Mouse (Mus musculus) v-Abl transformed pro-B cells (cell line): ENCODE measurements around the gene Cirbp.

Experiments
- in situ Hi-C, 2 experiments: fragments of 400-800 bp; cut with MboI; formaldehyde crosslinking; loops; one replicate each; pipeline ENCODE4 v1.15.1; 2025; ENCODE audit not compliant: unreplicated experiment in 2 of 2

Gene Cirbp

DNA sequence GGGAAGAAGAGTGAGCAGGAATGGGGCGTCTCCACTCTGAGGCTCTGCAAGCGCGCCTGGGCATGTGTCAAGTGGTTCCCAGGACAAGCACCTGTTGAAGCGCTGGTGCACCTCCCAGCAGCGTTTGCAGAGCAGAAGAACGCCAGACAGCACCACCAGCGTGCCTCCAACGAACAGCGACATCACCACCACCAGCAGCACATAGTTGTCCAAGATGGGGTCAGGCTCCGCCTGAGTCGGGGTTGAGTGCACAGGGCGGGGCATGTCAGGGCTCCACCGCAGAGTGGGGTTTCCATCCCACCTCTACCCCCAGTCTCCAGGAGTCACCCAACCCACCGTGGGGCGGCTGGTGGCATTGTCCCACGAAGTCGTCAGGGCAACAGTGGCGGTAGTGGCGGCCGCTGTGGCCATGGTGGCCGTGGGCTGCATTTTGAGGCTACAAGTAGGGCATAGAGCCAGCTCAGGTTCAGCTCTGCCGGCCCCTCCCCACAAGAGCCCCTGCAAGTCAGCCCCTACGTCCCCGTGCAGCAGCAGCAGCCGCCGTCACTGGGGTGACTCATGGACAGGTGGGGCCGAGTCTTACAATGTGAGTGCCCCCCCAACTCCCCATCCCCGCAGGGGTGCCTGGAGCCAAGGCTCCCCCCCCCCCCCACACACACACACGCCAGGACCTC, 28.7 kb upstream of the Cirbp start:
- in situ Hi-C loops, result no loop called here

DNA sequence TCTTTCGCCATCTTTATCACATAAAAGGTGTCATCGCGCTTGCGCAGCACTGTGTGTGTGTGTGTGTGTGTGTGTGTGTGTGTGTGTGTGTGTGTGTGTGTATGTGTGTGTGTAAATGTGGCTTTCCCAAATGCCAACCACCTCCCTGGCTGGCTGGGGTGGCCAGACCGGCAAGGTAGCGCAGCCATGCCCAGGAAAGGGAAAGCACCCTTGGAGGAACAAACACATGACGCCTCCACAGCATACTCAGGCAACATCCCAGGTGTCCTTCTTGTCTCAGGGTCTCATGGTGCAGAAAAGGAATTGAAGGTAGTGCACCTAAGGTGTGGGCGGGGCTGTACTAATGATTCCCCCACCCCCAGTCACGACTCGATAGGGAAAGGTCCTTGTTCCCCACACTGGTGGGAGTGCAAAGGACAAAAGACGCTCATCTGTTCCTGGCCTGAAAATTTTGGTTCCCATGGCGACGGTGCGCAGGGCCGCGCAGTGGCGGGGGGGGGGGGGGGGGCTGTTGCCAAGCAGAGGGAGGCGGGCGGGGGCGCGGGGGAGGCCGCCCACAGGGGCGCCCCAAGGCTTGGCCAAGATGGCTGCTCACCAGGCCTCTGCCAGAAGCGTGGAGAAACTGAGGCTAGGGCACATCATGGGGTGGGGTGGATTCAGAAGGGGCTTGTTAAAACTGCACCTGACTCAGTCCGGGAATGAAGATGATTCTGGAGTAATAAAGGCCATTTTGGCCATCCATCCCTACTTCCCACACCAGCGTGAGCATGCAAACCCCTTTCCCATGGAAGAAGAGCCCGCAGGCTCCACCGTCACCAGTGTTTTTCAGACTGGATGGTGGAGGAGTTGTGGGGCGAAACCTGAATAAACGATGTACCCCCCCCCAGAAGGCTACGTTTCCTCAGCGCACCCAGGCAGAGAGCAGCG, 27.9 kb upstream of the Cirbp start:
- in situ Hi-C loops, result no loop called here

DNA sequence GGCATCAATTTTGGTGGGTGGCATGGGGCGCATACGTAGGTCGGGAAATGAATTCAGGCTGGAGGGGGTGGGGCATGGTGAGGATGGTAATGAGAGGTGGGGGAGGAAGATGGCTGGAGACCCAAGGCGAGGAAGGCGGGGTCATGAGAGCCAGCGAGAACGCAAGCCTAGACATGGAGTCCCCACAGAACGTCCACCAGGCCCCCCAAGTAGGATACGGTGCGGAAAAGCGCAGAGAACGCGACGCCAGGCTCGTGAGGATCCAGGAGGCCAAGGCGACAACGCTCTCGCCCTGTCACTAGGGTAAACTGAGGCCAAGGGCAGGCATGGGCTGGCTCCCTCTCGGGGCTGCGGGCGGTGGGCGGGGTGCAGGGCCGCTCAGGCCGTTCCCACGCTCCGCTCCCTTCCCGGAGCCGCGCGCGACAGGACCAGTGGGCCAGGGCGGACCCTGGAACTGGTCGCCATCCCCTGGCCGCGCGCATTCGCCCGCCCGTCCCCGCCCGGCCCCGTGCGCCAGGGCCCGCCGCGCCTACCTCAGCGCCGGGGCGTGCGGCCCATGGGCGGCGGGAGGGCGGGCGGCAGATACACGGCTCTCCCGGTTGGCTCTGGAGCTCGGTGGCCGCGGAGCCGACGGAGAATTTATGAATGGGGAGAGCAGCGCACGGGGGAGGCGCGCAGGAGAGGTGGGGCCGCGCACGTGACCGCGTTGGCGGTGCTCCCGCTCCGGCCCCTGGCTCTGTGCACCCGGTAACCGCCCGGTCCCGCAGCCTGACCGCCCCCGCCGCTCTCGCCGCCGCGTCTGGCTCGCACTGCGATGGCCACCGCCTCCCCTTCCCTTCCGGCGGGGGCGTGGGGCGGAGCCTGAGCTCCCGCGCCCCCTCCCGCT, 27.0 kb upstream of the Cirbp start, which contains the start of gene Atp5d:
Gene Atp5d, plus strand, starts transcription at position 80 of the 886 bp plus-strand sequence.
- in situ Hi-C loops, result no loop called here

DNA sequence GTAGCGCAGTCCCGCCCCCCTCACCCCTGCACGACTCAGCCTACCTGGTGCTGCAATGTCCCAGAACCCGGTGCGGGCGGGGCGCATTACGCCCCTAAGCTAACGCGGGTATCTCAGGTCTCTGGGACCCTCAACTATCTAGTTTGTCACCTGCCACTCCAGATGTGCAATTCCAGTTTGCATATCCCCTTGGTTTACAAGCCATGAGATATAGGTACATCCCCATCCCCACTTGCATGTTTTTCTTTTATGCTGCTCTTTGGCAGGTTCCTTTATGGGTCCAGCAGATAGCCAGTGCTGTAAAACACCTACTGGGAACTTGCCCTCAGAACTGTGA, 26.4 kb upstream of the Cirbp start:
- in situ Hi-C loops, result no loop called here

DNA sequence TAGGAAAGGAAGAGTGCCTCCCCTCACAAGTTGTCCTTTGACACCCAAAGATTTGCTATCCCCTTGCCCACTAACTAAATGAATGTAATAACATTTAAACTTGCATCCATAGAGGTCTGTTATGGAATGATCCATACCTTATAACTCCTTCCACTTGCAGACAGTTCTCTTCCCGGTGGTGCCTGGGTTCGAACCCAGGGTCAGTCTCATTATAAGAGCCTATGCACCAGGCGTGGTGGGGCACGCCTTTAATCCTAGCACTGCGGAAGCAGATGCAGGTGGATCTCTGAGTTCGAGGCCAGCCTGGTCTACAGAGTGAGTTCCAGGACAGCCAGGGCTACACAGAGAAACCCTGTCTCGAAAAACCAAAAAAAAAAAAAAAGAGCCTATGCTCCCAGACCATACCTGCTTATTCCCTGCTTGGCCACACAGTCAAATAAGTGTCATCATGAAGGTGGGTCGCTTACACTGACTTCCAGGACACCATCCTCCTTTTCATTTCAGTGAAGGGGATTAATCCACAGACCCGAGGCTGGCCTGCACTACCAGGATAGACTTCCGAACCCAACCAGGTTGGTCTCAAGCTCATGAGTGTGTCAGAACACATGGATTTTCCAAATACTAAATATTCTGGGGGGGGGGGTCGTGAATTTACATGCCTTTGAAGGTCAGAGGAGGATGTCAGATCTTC, 25.7 kb upstream of the Cirbp start:
- in situ Hi-C loops, result loop anchor here in 1 of 2 experiments (5.0 to 10.0 kb wide), 2 partner anchors 178 to 285 kb away; partner anchors contain the start of genes Ptbp1 and Wdr18

DNA sequence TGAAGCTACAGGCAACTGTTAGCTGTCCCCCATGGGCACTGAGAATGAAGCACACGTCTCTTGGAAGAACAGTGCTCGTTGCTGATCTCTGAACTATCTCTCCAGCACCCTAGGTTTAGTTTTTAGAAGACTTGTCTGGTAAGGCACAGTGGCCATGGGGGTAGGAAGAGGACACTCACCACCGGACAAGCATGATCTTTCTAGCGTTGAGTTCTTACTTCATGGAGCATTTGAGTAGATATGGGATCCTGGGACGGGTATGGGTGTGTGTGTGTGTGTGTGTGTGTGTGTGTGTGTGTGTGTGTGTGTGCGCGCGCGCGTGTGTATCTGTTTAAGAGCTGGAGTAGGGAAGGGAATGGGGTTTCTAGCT, 25.1 kb upstream of the Cirbp start, which contains the start of gene Cbarp:
Gene Cbarp, minus strand, starts transcription at position 170 of the 370 bp plus-strand sequence.
- in situ Hi-C loops, result loop anchor here in 1 of 2 experiments (5.0 to 10.0 kb wide), 2 partner anchors 178 to 286 kb away; partner anchors contain the start of genes Ptbp1 and Wdr18

DNA sequence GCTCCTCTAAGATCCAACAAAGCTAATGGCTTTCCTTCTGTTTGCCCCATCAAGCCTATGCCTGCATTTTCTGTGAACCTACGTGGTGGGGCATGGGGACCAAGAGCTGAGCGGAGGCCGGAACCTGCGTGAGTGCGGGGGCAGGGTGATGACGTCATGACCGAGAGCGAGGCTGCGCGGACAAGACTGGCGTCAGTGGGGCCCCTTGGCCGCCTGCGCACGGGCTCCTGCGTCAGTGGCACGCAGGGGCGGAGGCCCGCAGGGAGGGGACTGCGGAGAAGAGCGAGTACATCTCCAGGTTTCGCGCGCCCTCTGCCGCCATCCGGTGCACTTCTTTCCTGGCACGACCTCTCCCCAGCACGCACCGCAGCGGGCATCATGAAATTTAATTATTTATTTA, 24.5 kb upstream of the Cirbp start:
- in situ Hi-C loops, result loop anchor here in 1 of 2 experiments (5.0 to 10.0 kb wide), 2 partner anchors 179 to 286 kb away; partner anchors contain the start of genes Ptbp1 and Wdr18

DNA sequence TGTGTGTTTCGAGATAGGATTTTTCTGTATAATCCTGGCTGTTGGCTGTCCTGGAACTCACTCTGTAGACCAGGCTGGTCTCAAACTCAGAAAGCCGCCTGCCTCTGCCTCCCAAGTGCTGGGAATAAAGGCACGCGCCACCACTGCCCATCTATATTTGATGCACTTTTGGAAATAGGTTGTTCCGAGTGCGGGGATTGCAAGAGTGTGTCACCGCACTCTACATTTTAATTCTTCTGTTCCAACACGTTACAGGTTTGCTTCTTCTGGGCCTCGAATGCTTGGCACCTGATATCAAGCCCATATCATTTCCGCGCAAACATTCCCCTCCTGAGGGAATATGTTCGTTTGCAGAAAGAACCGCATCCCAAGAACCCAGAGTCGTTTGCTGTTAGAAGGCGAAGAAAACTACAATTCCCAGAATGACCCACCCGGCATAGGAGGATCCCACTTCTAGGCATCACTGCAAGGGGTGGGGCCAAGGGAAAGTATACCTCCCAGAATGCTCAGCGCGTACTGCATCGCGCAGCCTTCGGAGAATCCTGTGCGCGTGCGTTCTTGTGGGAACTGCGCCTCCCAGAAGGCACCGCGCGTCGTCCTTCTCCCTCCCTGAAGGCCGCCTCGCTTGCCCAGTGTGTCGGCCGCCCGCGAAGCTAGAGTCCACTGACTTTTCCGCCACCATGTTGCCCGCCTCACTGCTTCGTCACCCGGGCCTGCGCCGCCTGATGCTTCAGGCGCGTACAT, 23.8 kb upstream of the Cirbp start:
- in situ Hi-C loops, result loop anchor here in 1 of 2 experiments (5.0 to 10.0 kb wide), 2 partner anchors 180 to 287 kb away; partner anchors contain the start of genes Ptbp1 and Wdr18

DNA sequence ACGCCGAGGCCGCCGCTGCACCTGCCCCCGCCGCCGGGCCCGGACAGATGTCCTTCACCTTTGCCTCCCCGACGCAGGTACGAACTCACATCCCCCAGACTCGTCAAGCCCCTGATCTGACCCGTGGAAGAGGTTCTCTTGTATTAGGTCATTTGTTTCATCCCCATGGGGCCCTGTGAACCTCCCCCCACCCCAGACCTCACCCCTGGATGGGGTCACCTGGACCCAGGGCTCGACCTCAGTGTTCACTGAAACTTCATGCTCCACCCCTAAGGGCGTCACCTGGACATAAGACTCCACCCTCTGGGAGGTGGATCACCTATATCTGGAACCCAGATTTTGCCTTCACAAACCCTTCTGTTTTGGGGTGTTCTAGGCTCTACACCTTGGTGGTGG, 23.3 kb upstream of the Cirbp start:
- in situ Hi-C loops, result loop anchor here in 1 of 2 experiments (5.0 to 10.0 kb wide), 2 partner anchors 180 to 288 kb away; partner anchors contain the start of genes Ptbp1 and Wdr18

DNA sequence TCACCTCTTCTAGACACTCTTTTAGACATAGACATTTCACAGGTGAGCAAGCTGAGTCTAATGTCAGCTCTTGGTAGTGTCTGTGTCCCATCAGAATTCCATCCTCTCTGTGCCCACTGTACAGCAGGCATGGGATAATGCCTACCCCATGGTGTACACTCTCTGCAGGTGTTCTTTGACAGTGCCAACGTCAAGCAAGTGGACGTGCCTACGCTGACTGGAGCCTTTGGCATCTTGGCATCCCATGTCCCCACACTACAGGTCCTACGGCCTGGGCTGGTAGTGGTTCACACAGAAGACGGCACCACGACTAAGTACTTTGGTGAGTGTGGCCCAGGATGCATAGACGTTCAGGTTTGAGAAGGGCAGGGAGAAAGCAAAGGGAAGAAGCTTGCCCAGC, 22.1 kb upstream of the Cirbp start:
- in situ Hi-C loops, result loop anchor here in 1 of 2 experiments (5.0 to 10.0 kb wide), 2 partner anchors 181 to 289 kb away; partner anchors contain the start of genes Ptbp1 and Wdr18

DNA sequence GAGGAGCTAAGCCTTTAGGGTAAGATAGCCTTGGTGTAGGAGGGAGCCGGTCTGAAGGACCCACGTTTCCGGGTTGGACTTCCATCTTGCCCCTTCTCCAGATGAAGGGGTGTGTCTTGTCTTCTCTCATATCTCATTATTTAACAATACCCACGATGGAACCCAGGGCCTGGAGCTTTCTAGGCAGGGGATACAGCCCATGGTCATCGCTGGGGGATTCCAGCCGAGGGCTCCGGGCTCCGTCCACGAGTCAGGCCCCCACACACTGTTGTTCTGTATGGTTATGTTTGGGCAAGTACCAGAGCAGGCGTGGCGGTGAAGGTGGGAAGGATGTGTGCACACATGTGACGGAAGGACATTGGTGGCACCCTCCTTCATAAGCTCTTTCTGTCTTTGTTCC, 21.6 kb upstream of the Cirbp start:
- in situ Hi-C loops, result loop anchor here in 1 of 2 experiments (5.0 to 10.0 kb wide), 2 partner anchors 182 to 289 kb away; partner anchors contain the start of genes Ptbp1 and Wdr18

DNA sequence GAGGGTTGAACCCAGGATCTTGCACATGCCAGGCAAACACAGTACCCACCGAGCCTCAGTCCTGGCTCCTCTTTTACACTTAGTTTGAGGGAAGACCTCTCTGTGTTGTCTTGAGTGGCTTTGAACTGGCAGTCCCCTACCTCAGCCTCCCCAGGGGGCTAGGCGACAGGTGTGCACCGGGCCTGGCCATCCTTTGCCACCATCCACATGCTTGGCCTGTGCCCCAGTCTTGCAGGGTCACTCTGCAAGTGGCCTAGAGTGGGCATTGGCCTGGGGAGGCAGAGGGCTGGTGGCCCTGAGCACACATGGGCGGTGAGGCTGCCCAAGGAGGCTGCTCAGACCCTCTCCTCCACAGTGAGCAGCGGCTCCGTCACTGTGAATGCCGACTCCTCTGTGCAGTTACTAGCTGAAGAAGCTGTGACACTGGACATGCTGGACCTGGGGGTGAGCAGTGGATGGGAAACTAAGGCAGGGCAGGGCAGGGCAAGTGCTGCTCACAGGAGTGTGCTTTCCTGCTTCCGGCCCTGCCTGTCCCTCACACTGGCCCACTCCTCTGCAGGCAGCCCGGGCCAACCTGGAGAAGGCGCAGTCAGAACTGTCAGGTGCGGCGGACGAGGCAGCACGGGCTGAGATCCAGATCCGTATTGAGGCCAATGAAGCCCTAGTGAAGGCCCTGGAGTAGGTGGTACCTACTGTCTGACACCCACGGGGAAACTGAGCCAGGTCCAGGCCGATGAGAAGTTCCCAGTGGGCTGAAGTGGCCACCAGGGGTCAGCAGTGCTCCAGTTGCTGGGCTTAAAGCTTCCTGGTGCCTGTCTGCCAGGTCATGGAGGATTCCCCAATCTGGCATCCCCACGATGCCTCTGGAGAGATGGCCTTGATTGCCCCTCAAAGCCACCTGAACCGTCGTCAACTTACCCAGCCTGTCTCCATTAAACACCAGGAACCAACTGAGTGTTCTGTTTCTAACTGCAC, 20.6 kb upstream of the Cirbp start:
- in situ Hi-C loops, result loop anchor here in 1 of 2 experiments (5.0 to 10.0 kb wide), 2 partner anchors 183 to 290 kb away; partner anchors contain the start of genes Ptbp1 and Wdr18

DNA sequence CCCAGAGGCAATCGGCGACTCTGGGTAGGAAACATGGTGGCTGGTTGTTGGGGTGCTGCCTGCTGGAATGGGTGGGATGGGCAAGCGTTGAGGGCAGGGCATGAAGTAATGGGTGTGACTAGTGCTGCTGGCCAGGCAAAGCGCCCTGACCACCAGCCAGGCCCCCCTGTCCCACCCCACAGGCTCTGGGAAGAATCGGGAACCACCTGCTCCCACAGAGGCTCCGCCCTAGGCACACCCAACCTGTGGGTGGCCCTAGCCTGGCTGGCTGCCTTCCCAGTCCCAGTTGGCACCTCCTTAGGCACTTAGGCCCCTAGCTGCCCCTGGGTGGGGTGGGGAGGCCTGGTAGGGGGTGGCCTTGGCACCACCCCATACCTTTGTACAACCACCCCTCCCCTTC, 19.9 kb upstream of the Cirbp start:
- in situ Hi-C loops, result loop anchor here in 1 of 2 experiments (10.0 kb wide), 1 partner anchor 291 kb away; the partner anchor contains the start of gene Ptbp1

DNA sequence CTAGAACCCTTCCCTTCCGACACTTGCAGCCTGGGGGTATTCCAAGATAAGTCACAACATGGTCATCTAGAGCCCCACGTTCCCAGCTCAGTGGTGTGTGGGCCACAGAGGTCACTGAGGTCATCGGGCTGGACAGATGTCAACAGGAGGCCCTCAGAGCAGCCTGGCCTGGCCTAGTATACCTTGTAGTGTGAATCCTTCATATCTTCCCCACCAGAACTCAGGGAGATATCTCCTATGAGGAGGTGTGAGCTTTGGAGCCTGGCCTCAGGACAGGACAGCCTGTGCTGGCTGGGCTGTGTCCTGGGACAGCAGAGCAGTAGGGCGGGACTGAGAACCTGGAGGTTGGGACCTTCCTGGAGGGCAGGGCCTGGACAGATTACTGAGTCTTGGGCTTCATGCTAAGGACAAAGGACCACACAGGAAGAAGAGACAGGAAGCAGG, 19.2 kb upstream of the Cirbp start:
- in situ Hi-C loops, result loop anchor here in 1 of 2 experiments (10.0 kb wide), 1 partner anchor 292 kb away; the partner anchor contains the start of gene Ptbp1

DNA sequence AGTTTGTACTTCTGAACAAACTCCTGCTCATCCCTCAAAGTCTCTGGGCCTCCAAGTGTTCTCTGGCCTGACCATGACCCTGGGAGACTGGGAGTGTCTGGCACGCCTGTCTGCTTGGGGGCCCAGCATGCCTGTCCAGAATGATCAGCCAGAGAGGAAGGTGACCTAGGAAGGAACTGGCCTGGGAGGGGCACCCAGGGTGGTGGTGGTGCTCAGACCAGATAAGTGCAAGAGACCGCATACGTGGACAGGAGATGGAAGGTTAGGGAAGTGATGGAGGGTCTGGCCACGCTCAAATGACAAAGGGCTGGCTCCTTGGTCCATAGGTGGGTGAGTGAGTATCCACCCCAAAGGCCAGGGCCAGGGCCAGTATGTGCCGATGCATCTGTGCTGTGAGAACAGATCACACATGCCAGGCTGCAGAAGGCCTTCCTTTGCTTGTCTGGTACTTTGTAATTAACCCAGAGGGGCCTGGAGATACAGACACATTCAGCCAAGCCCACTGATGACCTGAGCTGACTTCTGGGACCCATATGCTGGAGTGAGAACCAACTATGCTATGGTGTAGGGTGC, 18.6 kb upstream of the Cirbp start:
- in situ Hi-C loops, result loop anchor here in 1 of 2 experiments (10.0 kb wide), 1 partner anchor 292 kb away; the partner anchor contains the start of gene Ptbp1

DNA sequence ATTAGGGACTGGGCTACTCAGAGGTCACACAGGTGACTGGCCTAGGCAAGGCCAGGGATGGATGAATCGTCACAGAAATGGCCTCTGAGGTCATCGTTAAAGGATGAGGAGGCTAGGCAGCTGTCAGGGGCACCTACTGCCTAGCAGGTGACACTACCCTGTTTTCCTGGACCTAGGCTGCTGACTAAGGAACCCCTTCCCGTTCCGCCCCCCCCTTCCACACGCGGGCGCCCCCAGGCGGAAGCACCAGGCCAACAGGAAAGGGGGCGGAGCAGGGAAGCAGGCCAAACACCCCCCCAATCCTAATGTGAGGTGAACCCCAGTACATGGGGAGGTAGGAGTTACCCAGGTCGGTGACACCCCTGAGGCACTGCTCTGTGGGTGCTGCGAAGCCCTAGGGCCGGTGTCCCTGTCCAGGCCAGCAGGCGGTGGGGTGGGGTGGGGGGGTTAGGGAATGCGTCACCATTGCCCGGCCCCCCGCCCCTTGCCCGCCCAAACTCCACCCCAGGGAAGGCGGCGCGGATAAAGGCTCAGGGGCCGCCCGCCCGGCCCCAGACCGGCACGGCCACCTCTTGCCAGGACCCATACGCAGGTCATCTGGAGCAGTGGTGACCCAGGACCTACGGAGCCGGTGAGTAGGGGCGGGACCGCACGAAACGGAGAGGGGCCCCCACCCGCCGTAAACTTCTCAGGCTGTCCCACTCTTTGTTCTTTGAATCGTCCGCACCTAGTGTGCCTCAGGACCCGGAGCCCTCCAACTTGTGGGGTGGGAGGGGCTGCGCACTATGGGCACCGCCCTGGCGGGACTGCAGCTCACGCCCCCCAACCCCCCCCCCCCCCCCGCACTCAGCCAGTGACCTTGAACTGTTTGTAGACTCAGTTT, 17.8 kb upstream of the Cirbp start, which contains the start of gene Midn:
Gene Midn, plus strand, starts transcription at position 554 of the 883 bp plus-strand sequence.
- in situ Hi-C loops, result loop anchor here in 1 of 2 experiments (10.0 kb wide), 1 partner anchor 293 kb away; the partner anchor contains the start of gene Ptbp1
